Mouse (Mus musculus) heart, embryonic 14.5 days (tissue): ENCODE data around the gene Nos1ap. TPM values are rescaled to one million over a fixed set of nuclear protein-coding genes. Genes with fewer than 3 reads are reported as not detected.

Experiments used
- ATAC-seq: fragments of 200-750 bp; cut with Nextera tagmentation; 2 replicates; pipeline ENCODE4 v1.8.0; 2017; ENCODE audit warnings: low read depth, moderate TSS enrichment; ENCODE audit not compliant: insufficient number of reproducible peaks, insufficient read depth, low FRiP score
- H3K27ac ChIP-seq, 2 experiments: fragments of 200-500 bp in 1 of 2; fragments of 300-500 bp in 1 of 2; sonication (generic) in 1 of 2; replicated peaks in 1 of 2; 2 replicates each; pipeline ENCODE4 v1.5.1; 2012 to 2014; ENCODE audit warnings: low read depth in 2 of 2, low read length in 2 of 2, control low read depth in 1 of 2, mild to moderate bottlenecking in 1 of 2, mixed read lengths in 1 of 2; ENCODE audit not compliant: control insufficient read depth in 1 of 2, insufficient read depth in 1 of 2
- H3K27me3 ChIP-seq: fragments of 300-500 bp; sonication (generic); 2 replicates; pipeline ENCODE4 v1.6.1; 2014; ENCODE audit warnings: mild to moderate bottlenecking, low read length, control low read depth; ENCODE audit not compliant: control insufficient read depth, insufficient read depth
- H3K36me3 ChIP-seq: fragments of 300-500 bp; sonication (generic); 2 replicates; pipeline ENCODE4 v1.6.1; 2014; ENCODE audit warnings: mild to moderate bottlenecking, control low read depth, low read length, mixed read lengths; ENCODE audit not compliant: control insufficient read depth, insufficient read depth
- H3K4me1 ChIP-seq, 2 experiments: fragments of 200-500 bp in 1 of 2; fragments of 300-500 bp in 1 of 2; sonication (generic) in 1 of 2; 2 replicates each; pipeline ENCODE4 v1.6.1; 2012 to 2014; ENCODE audit warnings: low read length in 2 of 2, control low read depth in 1 of 2, mixed read lengths in 1 of 2; ENCODE audit not compliant: control insufficient read depth in 2 of 2, insufficient read depth in 2 of 2
- H3K4me2 ChIP-seq: fragments of 300-500 bp; sonication (generic); 2 replicates; pipeline ENCODE4 v1.6.1; 2014; ENCODE audit warnings: mild to moderate bottlenecking, low read length
- H3K4me3 ChIP-seq, 2 experiments: fragments of 200-500 bp in 1 of 2; fragments of 300-500 bp in 1 of 2; sonication (generic) in 1 of 2; 2 replicates each; pipeline ENCODE4 v1.5.1; 2012 to 2014; ENCODE audit warnings: low read length in 2 of 2, mild to moderate bottlenecking in 2 of 2, control low read depth in 1 of 2, low read depth in 1 of 2, moderate library complexity in 1 of 2; ENCODE audit not compliant: control insufficient read depth in 1 of 2, insufficient read depth in 1 of 2
- H3K9ac ChIP-seq: fragments of 300-500 bp; sonication (generic); 2 replicates; pipeline ENCODE4 v1.6.1; 2014; ENCODE audit warnings: mild to moderate bottlenecking, low read length
- H3K9me3 ChIP-seq: fragments of 300-500 bp; sonication (generic); 2 replicates; pipeline ENCODE4 v1.6.1; 2016; ENCODE audit warnings: low read length, control low read depth; ENCODE audit not compliant: control insufficient read depth
- WGBS: fragments of 180-500 bp; shearing (Covaris S2); extraction: QIAGEN DNeasy Blood & Tissue Kit; methylation state at CpG from one replicate; pipeline ENCODE4 v1.1.7; 2014; 5-methylcytosine and 5-hydroxymethylcytosine counted together
- polyA plus RNA-seq: library from polyadenylated mRNA; unstranded; fragments of >200 nt; fragmentation: Nextera tagmentation; extraction: Ambion mirVana; gene quantifications from 2 replicates; pipeline ENCODE4 v1.2.1, GENCODE M21; 2014

Nos1ap gene
- polyA plus RNA-seq, 1 experiment from 2014 or later, result 18.3 TPM

DNA sequence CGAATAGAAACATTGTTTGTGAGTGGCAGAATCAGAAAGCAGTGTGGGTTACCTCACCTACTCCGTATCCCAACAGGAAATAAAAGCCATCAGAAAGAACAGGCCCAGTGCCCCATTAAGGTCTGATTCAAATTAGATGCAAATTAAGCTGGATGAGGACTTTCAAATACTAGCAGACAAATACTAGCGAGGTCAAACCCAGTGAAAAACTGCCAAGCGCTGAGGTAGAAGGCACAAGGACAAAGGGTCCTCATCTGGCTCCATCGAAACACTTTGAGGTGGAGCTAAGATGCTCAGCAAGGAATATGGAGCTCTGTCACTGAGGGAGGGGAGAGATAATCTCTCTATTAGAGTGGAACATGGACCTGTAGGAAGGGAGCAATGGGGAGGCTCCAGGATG is 66.8 kb downstream of the Nos1ap start:
- WGBS, result 84% methylated on average over 5 of the region's 5 CpGs
- H3K4me3 ChIP-seq, result no peak overlapping the region
- H3K4me1 ChIP-seq, result peaks cover 11 to 17% of the 10 kb centered on the region in 2 experiments
- H3K4me2 ChIP-seq, result no peak overlapping the region
- H3K27ac ChIP-seq, result no peak overlapping the region
- no peak overlapping the region for H3K9ac ChIP-seq
- no peaks in the 10 kb centered on the region; the same call in 1 of the 2 replicates for H3K9me3 ChIP-seq
- no peaks in the 10 kb centered on the region for H3K36me3 ChIP-seq
- H3K27me3 ChIP-seq, result no peaks in the 10 kb centered on the region
- no peak for ATAC-seq

DNA sequence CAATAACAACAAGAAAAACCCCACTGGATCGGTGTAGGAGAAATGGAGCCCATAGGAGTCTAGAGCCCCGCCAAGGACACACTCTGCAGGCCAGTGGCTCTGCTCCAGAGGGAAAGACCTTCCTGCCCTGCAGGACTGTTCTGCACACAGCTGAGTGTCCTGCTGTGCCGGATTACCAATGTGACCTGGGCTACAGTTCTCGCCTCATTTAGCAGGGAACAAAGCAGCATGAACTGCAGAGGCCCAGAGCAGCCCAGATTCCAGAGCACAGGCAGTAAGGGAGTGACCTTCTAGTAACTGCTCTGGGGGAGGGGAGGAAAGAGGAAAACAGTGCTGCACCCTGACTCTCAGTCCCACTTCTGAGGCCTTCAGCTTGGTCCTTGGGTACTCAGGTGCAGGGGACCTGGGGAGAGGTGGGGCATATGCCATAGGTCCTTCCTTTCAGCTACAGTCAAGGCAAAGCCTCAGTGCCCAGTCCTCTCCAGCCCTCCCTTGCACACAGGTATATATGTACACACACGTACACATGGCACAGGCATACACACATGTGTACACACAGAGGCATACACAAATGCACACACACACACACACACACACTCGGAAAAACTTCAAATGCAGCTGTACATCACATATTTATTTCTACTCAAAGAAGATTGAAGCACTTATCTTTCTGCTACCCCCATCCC is 68.0 kb downstream of the Nos1ap start:
- 41% methylated on average over 6 of the region's 6 CpGs for WGBS
- Histone ChIP-seq H3K27me3 (no peaks in the 10 kb centered on the region), H3K4me3 (no peak overlapping the region), H3K36me3 (no peaks in the 10 kb centered on the region), H3K4me2 (no peak overlapping the region), H3K9ac (no peak overlapping the region), H3K9me3 (no peaks in the 10 kb centered on the region; the same call in 1 of the 2 replicates), H3K27ac (peak overlapping the region; percentile 56 to 69), H3K4me1 (peaks cover 11 to 17% of the 10 kb centered on the region in 2 experiments)
- peak; percentile 73 for ATAC-seq

DNA sequence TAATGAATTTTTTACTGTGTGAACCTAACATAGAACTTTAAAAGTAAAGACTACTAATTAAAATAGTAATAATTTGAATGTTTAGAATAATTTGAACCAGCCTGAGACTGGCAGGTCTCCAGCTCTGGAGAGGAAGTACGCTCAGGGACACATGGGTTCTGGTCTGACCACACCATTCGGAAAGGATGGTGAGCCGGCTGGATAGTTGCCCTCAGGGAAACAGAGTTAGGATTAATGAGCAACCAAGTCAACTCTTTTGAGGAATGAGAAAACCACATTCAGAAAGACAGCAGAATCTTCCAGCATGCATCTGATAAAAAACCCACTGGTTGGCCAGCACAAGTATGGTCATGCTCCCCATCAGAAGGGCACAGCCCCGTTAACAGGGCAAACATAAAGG is 69.5 kb downstream of the Nos1ap start:
- Histone ChIP-seq H3K27me3 (no peaks in the 10 kb centered on the region), H3K9me3 (no peaks in the 10 kb centered on the region; the same call in 1 of the 2 replicates), H3K4me1 (peaks cover 11 to 21% of the 10 kb centered on the region in 2 experiments), H3K4me3 (no peak overlapping the region), H3K4me2 (no peak overlapping the region), H3K9ac (no peak overlapping the region), H3K36me3 (no peaks in the 10 kb centered on the region), H3K27ac (no peak overlapping the region)
- ATAC-seq, result no peak
- 93% methylated on average over 4 of the region's 4 CpGs for WGBS

DNA sequence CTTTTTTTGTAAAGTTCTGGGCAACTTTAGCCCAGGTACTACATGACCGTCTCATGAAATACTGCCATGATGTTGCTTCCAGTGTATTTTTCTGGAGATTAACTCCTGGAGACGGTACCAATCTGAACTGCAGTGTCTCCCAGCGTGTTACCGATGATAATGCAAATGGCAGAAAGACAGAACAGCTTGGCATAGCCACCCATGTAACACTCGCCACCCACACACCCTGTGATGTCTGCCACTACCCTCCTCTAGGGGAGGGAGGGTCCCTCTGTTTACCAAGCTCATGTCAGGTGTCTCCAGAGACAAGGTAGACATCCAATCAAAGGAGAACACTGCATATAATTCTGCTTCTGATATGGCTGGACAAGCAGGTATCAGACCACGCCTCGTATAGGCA is 70.0 kb downstream of the Nos1ap start:
- Histone ChIP-seq H3K27me3 (no peaks in the 10 kb centered on the region), H3K9ac (no peak overlapping the region), H3K4me1 (peaks cover 11 to 21% of the 10 kb centered on the region in 2 experiments), H3K4me3 (no peak overlapping the region), H3K9me3 (no peaks in the 10 kb centered on the region; the same call in 1 of the 2 replicates), H3K36me3 (no peaks in the 10 kb centered on the region), H3K4me2 (no peak overlapping the region), H3K27ac (no peak overlapping the region)
- 87% methylated on average over 7 of the region's 7 CpGs for WGBS
- no peak for ATAC-seq

DNA sequence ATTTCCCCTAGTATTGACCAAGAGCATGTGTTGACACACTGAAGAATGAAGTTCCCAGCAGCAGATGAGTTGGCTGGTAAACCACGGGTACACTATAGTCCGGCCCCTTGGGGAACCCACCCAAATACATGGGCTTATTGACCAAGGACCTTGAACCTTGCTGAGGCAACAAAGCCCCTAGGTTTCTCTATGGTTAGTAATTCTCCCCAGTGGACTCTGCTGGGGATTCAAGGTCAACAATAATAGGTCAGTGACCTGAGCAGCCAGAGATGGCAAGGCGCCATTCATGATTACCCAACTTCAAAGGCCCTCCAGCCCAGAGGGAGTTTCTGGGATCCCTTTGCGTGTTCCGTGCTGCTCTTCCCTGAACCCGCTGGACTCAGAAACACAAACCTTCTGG is 73.5 kb downstream of the Nos1ap start:
- Histone ChIP-seq H3K4me3 (no peak overlapping the region), H3K27ac (no peak overlapping the region), H3K9me3 (no peaks in the 10 kb centered on the region; the same call in 1 of the 2 replicates), H3K4me2 (no peak overlapping the region), H3K4me1 (peaks cover 10 to 18% of the 10 kb centered on the region in 2 experiments), H3K36me3 (0 out of 2 replicates have a peak, but pooled peaks cover 3% of the 10 kb centered on the region), H3K27me3 (no peaks in the 10 kb centered on the region), H3K9ac (no peak overlapping the region)
- no peak for ATAC-seq
- 84% methylated on average over 6 of the region's 6 CpGs for WGBS

DNA sequence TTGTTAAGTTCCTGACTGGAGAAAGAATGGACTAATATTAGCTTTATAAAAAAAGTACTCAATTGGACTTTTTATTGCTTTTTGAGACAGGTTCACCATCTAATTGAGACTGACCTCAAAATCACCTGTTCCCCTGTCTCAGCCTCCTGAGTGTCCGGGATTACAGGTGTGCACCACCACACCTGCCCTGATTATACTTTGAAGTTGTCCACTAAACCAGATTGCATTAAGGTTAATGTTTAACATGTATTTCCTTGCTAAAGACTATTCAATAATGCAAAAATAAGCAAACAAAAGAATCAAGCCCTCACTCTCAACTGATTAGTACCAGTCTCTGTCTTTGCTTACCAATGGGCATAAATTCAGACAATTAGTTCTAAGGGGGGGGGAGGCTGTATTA is 74.2 kb downstream of the Nos1ap start:
- Histone ChIP-seq H3K4me1 (peaks cover 8 to 20% of the 10 kb centered on the region in 2 experiments), H3K27ac (no peak overlapping the region), H3K27me3 (no peaks in the 10 kb centered on the region), H3K4me3 (no peak overlapping the region), H3K4me2 (no peak overlapping the region), H3K9ac (no peak overlapping the region), H3K36me3 (0 out of 2 replicates have a peak, but pooled peaks cover 3% of the 10 kb centered on the region), H3K9me3 (no peaks in the 10 kb centered on the region; the same call in 1 of the 2 replicates)
- WGBS, result 90% methylated on average over 1 of the region's 1 CpGs
- no peak for ATAC-seq

DNA sequence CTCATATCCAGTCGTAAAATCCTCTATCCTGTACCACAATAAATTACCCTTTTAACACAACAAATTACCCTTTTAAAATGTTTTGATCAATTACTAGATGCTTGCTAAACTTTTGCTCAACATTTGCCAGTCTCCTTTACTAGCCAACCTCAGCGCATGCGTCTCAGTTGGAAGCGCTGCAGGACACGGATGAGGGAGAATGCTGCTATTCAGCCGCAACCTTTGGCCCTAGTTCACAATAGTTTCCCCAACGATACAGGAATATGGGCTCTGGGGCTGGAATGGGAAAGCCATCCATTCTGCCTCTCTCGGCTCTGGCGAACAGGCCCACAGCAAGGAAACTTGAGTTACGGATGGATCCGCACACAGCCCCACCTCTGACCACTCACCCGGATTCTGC is 75.4 kb downstream of the Nos1ap start:
- no peak overlapping the region for H3K9ac ChIP-seq
- no peak overlapping the region for H3K4me2 ChIP-seq

More for the DNA sequence above, 75.4 kb downstream of the Nos1ap start:
- 0 out of 2 replicates have a peak, but pooled peaks cover 3% of the 10 kb centered on the region for H3K36me3 ChIP-seq
- H3K4me3 ChIP-seq, result no peak overlapping the region
- no peaks in the 10 kb centered on the region for H3K27me3 ChIP-seq
- WGBS, result 89% methylated on average over 12 of the region's 12 CpGs
- no peak for ATAC-seq
- peaks cover 8 to 29% of the 10 kb centered on the region in 2 experiments for H3K4me1 ChIP-seq
- no peaks in the 10 kb centered on the region; the same call in 1 of the 2 replicates for H3K9me3 ChIP-seq
- no peak overlapping the region for H3K27ac ChIP-seq
